Mouse (Mus musculus): Measurements from ENCODE around the gene Marveld2. TPM values are rescaled to one million over a fixed set of nuclear protein-coding genes. Genes with fewer than 3 reads are reported as not detected.

Marveld2 gene
- polyA plus RNA-seq, 1 experiment = 2.0 TPM

- DNase-seq = no peak
- H3K4me3 ChIP-seq (ENCODE audit: control insufficient read depth, insufficient read depth, low read length) = no peak within 1 kb of the TSS
- no peaks in the 10 kb centered on the region for H3K4me1 ChIP-seq (replicated peaks; ENCODE audit: control insufficient read depth, insufficient read depth, low read length)
- TF ChIP-seq POLR2A (IDR thresholded peaks at IDR 0.05; ENCODE audit: control insufficient read depth, extremely low read depth, insufficient read depth, low read length, poor library complexity) = no peak
- 2% methylated on average over 44 of the region's 45 CpGs for WGBS
- no peak within 1 kb of the TSS for H3K27ac ChIP-seq (ENCODE audit: control insufficient read depth, insufficient read depth, low read length)
- peaks cover 17% of the 10 kb centered on the region; the same call in 1 of the 2 replicates for H3K27me3 ChIP-seq (ENCODE audit: control insufficient read depth, insufficient read depth, low read length)
- no peaks in the 10 kb centered on the region for H3K36me3 ChIP-seq (ENCODE audit: control insufficient read depth, insufficient read depth, low read length)
These were observed 64.3 kb downstream of the Marveld2 start, which contains the start of gene Ocln for GRCm38 (mm10) chr13:100552369-100553041. Gene Ocln (minus strand): TSS chr13:100552718.

DNA sequence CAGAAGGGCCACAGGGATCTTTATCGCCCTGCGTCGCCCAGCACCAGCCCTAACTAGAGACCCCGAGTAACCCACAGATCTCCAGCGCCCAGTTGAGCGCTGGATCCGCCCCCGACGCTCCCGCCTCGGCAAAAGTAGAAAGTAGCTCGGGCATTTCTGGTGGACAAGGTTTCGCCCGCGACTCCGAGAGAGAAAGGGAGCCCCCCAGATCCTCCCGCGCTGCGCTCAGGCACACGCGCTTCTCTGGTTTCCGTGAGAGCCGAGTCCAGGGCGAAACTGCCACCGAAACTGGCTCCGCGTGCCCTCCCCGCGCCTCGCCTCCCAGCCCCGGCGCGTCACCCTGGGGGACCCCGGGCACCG is 64.8 kb downstream of the Marveld2 start:
- 3% methylated on average over 35 of the region's 35 CpGs for WGBS
- Histone ChIP-seq H3K4me1 (replicated peaks; ENCODE audit: control insufficient read depth, insufficient read depth, low read length) (no peaks in the 10 kb centered on the region), H3K4me3 (ENCODE audit: control insufficient read depth, insufficient read depth, low read length) (no peak overlapping the region), H3K27me3 (ENCODE audit: control insufficient read depth, insufficient read depth, low read length) (peaks cover 17% of the 10 kb centered on the region; the same call in 1 of the 2 replicates), H3K27ac (ENCODE audit: control insufficient read depth, insufficient read depth, low read length) (no peak overlapping the region), H3K36me3 (ENCODE audit: control insufficient read depth, insufficient read depth, low read length) (no peaks in the 10 kb centered on the region)
- TF ChIP-seq CTCF (IDR thresholded peaks at IDR 0.05; ENCODE audit: borderline replicate concordance, control insufficient read depth, extremely low read depth, insufficient read depth, low read length, poor library complexity) = no peak
- TF ChIP-seq POLR2A (IDR thresholded peaks at IDR 0.05; ENCODE audit: control insufficient read depth, extremely low read depth, insufficient read depth, low read length, poor library complexity) = no peak
- no peak for DNase-seq

- WGBS = 3% methylated on average over 41 of the region's 41 CpGs
- no peak overlapping the region for H3K27ac ChIP-seq (ENCODE audit: control insufficient read depth, insufficient read depth, low read length)
- no peaks in the 10 kb centered on the region for H3K4me1 ChIP-seq (replicated peaks; ENCODE audit: control insufficient read depth, insufficient read depth, low read length)
- TF ChIP-seq CTCF (IDR thresholded peaks at IDR 0.05; ENCODE audit: borderline replicate concordance, control insufficient read depth, extremely low read depth, insufficient read depth, low read length, poor library complexity) = no peak
- TF ChIP-seq POLR2A (IDR thresholded peaks at IDR 0.05; ENCODE audit: control insufficient read depth, extremely low read depth, insufficient read depth, low read length, poor library complexity) = no peak
- H3K4me3 ChIP-seq (ENCODE audit: control insufficient read depth, insufficient read depth, low read length) = no peak overlapping the region
- no peak for DNase-seq
- no peaks in the 10 kb centered on the region for H3K36me3 ChIP-seq (ENCODE audit: control insufficient read depth, insufficient read depth, low read length)
- H3K27me3 ChIP-seq (ENCODE audit: control insufficient read depth, insufficient read depth, low read length) = peaks cover 17% of the 10 kb centered on the region; the same call in 1 of the 2 replicates
These were observed 65.3 kb downstream of the Marveld2 start for GRCm38 (mm10) chr13:100551371-100552008.

GRCm38 (mm10) chr13:100547269-100547668 is 69.5 kb downstream of the Marveld2 start:
- Histone ChIP-seq H3K4me3 (ENCODE audit: control insufficient read depth, insufficient read depth, low read length) (no peak overlapping the region), H3K36me3 (ENCODE audit: control insufficient read depth, insufficient read depth, low read length) (no peaks in the 10 kb centered on the region), H3K27me3 (ENCODE audit: control insufficient read depth, insufficient read depth, low read length) (peaks cover 4% of the 10 kb centered on the region; the same call in 1 of the 2 replicates), H3K4me1 (replicated peaks; ENCODE audit: control insufficient read depth, insufficient read depth, low read length) (no peaks in the 10 kb centered on the region), H3K27ac (ENCODE audit: control insufficient read depth, insufficient read depth, low read length) (no peak overlapping the region)
- DNase-seq = no peak
- 89% methylated on average over 5 of the region's 5 CpGs for WGBS
- no peak for TF ChIP-seq POLR2A (IDR thresholded peaks at IDR 0.05; ENCODE audit: control insufficient read depth, extremely low read depth, insufficient read depth, low read length, poor library complexity)
- no peak for TF ChIP-seq CTCF (IDR thresholded peaks at IDR 0.05; ENCODE audit: borderline replicate concordance, control insufficient read depth, extremely low read depth, insufficient read depth, low read length, poor library complexity)

Other genes starting within 250 kb of the Marveld2 start
- gene Naip1, start 164.1 kb downstream of the Marveld2 start, polyA plus RNA-seq (2012; rRNA removed) = 0.11 TPM in 2 replicates
- gene Gtf2h2, start 124.4 kb downstream of the Marveld2 start, polyA plus RNA-seq (2012; rRNA removed) = 39.1 and 44.7 TPM in 2 replicates
- gene Ocln, start 64.3 kb downstream of the Marveld2 start, polyA plus RNA-seq (2012; rRNA removed) = 0.50 and 0.62 TPM in 2 replicates
- 57.9 and 66.2 TPM in 2 replicates for gene Ak6, start 34.0 kb upstream of the Marveld2 start, polyA plus RNA-seq (2012; rRNA removed)
- 5.6 and 6.3 TPM in 2 replicates for gene Rad17, start 34.1 kb upstream of the Marveld2 start, polyA plus RNA-seq (2012; rRNA removed)
- 13.5 and 16.5 TPM in 2 replicates for gene Taf9, start 34.6 kb upstream of the Marveld2 start, polyA plus RNA-seq (2012; rRNA removed)
- gene Ccdc125, start 52.7 kb upstream of the Marveld2 start, polyA plus RNA-seq (2012; rRNA removed) = 2.3 and 2.4 TPM in 2 replicates
- gene Cdk7, start 114.0 kb upstream of the Marveld2 start, polyA plus RNA-seq (2012; rRNA removed) = 19.6 and 22.0 TPM in 2 replicates
- gene Mrps36, start 127.7 kb upstream of the Marveld2 start, polyA plus RNA-seq (2012; rRNA removed) = 46.2 and 46.4 TPM in 2 replicates
- 4.0 and 5.6 TPM in 2 replicates for gene Cenph, start 158.9 kb upstream of the Marveld2 start, polyA plus RNA-seq (2012; rRNA removed)
- gene Ccnb1, start 169.6 kb upstream of the Marveld2 start, polyA plus RNA-seq (2012; rRNA removed) = 63.7 and 76.8 TPM in 2 replicates
- 31.4 and 33.4 TPM in 2 replicates for gene Slc30a5, start 216.5 kb upstream of the Marveld2 start, polyA plus RNA-seq (2012; rRNA removed)